Mouse (Mus musculus) embryonic stem cell, embryonic (primary cell): ENCODE measurements around the gene Rab6b.

ENCODE experiments used
- CTCF ChIA-PET, 4 experiments: fragments of 300-600 bp in 2 of 4; fragments of 350-600 bp in 2 of 4; sonication (Branson Sonifier 250); formaldehyde crosslinking; loops; one replicate each; lab custom pipeline; 2022; ENCODE audit warnings: inconsistent platforms in 2 of 4; lab: Charles Lee
- POLR2A ChIA-PET, 4 experiments: fragments of 300-600 bp in 2 of 4; fragments of 350-600 bp in 2 of 4; sonication (Branson Sonifier 250); formaldehyde crosslinking; loops; one replicate each; lab custom pipeline; 2022; ENCODE audit warnings: antibody characterized with exemption in 4 of 4, inconsistent platforms in 1 of 4; lab: Charles Lee

Rab6b gene

DNA sequence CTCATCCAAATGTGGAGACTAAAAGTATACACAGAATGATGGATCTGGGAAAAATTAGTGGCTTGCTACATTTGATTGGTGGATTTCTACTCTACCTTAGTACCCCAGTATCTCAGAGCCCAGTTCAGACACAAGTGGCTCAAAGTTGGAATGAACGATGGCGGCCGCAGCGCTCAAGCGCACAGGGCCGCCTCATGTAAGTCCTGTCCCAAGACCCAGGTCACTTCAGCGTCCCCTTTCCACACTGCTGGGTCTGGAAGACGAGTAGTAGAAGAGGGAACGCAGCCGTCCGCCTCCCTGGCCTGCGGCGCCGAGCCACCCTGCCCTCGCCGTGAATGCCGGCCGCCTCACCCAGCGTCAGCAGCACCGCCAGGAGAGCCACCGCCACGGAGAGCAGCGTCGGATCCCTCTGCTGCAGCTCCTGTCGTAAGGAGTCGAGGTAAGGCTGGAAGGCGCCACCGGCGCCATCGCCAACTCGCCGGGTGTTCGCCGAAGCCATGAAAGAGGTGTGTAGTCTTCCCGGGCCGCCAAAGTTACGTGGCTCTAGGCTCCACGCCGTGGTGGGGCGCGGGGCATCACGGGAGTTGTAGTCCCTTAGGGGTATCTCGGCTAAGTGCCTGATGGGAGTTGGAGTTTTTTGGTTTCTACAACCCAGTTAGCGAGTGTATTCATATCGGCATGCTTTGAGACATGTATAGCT lies 90.1 kb downstream of the Rab6b start, which contains the start of gene Srprb:
Gene Srprb (minus strand): TSS at position 577 of the 700 bp plus-strand sequence.
- CTCF ChIA-PET: no interaction called here

DNA sequence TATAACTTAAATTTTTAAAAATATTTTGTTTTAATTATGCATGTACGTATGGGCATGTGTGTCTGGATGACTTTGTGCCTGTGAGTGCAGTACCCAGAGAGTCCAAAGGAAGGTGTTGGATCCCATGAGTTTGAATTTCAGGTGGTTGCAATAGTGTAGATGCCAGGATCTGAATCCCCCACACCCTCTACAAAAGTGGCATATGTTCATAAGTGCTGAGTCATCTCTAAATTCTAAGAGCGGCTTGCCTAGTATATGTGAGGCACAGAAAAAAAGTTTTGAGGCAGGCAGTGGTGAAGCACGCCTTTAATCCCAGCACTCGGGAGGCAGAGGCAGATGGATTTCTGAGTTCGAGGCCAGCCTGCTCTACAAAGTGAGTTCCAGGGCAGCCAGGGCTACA lies 94.2 kb downstream of the Rab6b start:
- ChIA-PET POLR2A (no interaction called here), CTCF (interaction anchor here in 2 of 4 experiments (0.7 to 1.2 kb wide), 3 partner anchors 64 to 358 kb away, joined by 3 to 7 read pairs (median 6); no protein-coding TSS in a partner anchor)

More for the DNA sequence above, 90.1 kb downstream of the Rab6b start, which contains the start of gene Srprb:
- POLR2A ChIA-PET: interaction anchor here (0.5 to 3.2 kb wide), 12 partner anchors 9 to 253 kb away, joined by 3 to 17 read pairs (median 4); no protein-coding TSS in a partner anchor

DNA sequence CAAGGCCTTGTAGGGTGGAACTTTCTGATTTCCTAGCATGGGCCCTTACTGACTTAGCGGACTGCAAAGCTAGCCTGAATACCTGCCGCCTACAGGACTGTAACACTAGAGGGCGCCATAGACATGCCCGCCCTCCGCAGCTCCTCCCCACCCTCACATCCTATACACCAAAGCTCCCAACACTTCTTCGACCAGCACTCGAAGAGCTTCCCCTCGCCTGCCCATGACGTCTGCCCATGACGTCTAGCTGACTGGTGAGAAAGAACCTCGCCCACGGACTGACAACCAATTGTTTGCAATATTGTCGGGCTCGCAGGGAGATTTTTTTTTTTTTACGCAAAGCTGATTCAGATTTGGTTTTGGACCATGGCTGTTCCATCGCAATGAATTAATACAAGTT lies 96.3 kb downstream of the Rab6b start:
- POLR2A ChIA-PET: interaction anchor here in 3 of 4 experiments (0.6 to 1.5 kb wide), 16 partner anchors 9 to 516 kb away, joined by 3 to 7 read pairs (median 4); partner anchors contain the start of genes 1300017J02Rik (in 3 of the 3) and Topbp1 (in 3 of the 3)
- CTCF ChIA-PET: interaction anchor here (0.5 to 1.7 kb wide), 62 partner anchors 8 to 1339 kb away, joined by 3 to 23 read pairs (median 4); partner anchors contain the start of genes 1300017J02Rik (in 4 of the 4), Topbp1 (in 4 of the 4), Trf (in 2 of the 4) and Gm20425 (in 1 of the 4)

DNA sequence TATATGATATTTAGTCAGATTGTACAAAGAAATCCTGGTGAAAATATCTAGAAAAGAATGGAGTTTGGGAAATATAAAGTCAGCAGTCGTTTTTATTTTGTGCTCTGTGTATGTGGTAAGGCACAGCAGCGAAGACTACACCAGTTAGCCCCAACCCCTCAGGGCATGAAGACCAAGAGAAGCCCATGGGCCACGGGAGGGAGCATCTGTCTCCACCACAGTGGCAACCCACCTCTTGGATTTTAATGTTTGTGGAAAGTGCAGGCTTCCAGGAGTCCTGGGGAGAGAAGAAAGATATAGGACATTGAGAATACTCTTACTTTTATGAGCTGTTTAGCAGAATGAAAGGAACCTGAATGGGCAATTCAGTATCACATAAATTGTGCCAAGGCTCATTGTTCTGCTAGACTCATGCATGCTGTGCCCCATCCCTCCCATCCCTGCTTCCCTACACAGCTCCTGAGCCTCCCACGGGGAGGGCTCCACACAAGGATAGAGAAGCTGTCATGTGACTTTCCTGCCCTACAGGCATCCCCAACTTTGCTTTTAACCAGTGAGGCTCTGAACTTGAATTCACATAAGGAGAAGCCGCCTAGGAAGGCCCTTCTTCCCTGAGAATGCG lies 97.3 kb downstream of the Rab6b start:
- CTCF ChIA-PET: interaction anchor here (0.5 to 1.4 kb wide), 5 partner anchors 60 to 234 kb away, joined by 3 to 6 read pairs (median 4); no protein-coding TSS in a partner anchor
- POLR2A ChIA-PET: interaction anchor here in 2 of 4 experiments (1.5 kb wide), 2 partner anchors 96 kb away, joined by 5 to 6 read pairs; partner anchors contain the start of genes 1300017J02Rik (in 2 of the 2) and Topbp1 (in 2 of the 2)

DNA sequence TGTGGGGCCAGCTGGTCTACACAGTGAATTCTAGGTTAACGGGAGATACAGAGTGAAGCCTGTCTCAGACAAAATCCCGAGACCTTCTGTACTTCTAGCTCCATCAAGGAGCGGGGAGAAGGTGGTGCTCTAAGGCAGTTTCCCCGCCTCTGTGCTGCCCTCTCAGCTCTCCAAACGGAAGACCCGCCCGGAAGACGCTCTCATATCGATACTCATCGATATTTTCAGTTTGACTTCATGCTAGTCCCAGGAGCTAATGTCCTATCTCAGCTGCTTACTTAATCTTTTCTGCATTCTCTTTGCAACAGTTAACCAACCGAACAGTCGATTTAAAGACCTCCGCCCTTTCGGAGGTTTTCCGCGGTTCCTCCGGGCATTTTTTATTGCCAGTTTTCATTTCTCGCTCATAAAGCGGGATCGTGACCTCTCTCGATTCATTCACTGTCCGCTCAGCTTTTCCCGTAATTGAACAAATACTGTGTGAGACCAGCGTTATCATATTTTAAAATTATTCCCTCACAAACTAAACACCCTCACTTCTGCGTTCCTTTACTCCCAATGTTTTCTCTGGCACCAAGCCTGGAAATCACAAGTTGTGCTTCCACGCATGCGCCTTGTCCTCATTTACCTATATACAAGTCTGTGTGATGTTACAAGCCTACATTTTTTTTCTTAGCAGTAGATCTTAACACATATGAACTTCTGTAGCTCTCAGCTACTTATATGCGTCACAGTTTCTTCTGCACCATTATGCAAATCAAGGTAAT lies 101.2 kb downstream of the Rab6b start:
- ChIA-PET CTCF (no interaction called here), POLR2A (interaction anchor here in 3 of 4 experiments (0.6 to 1.3 kb wide), 4 partner anchors 48 to 90 kb away, joined by 3 to 5 read pairs (median 3); no protein-coding TSS in a partner anchor)

DNA sequence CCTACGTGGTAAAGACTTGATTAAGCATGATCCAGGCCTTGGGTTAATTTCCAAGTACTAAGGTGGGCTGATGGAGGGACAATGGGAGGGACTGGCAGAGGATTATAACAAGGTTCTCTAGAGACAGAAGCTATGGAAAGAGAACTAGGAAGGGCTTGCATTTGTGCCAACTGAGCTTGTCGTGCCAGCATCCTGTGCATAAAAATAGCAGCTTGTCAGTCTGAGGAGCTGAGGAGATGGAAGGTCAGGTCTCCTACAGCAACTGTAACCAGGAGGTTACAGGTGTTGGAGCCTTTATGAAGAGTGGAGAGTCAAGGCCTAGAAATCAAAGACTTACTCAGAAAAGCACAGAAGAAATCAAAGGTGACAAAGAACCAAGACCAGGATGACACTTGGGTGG lies 102.0 kb downstream of the Rab6b start:
- ChIA-PET CTCF (no interaction called here), POLR2A (interaction anchor here in 2 of 4 experiments (0.6 to 1.3 kb wide), 2 partner anchors 73 to 89 kb away, joined by 3 read pairs; no protein-coding TSS in a partner anchor)

DNA sequence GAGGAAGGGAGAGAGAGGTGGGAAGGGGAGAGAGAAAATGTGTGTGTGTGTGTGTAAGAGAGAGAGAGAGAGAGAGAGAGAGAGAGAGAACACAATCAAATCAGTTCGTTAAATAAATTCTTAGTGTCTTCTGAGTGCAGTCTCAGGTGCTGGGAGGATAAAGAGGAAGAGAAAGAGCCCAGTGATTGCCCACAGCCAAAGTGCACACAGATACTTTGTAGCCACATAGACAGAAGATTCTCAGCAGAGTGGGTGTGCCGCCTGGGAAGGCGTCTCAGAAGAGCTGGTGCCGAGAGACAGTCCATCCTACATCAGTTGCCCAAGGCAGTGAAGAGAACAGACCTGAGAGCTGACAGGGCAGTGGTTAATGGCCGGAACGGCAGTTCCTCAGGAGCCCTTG lies 102.7 kb downstream of the Rab6b start:
- CTCF ChIA-PET: interaction anchor here in 1 of 4 experiments (0.6 kb wide), 1 partner anchor 112 kb away, joined by 3 read pairs; no protein-coding TSS in a partner anchor
- POLR2A ChIA-PET: interaction anchor here in 1 of 4 experiments (0.6 kb wide), 1 partner anchor 74 kb away, joined by 3 read pairs; no protein-coding TSS in a partner anchor

DNA sequence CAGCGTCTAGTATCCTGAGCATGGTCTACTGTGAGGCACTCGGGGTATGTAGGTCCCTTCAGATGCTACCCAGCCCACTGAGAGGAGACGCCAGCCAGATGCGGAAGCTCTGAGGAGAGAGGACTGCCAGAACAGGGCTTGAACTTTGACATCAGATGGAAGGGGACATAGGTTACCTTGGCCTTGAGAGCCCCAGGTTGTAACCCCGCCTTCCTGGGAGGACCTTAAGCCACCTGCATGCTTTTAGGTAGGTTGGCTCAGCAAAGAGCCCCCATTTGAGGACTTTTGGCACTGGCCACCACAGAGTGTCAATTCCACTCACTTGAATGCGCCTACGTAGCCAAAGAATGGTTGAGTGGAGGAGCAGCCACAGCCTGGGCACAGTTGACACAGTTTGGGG lies 113.1 kb downstream of the Rab6b start:
- ChIA-PET POLR2A (no interaction called here), CTCF (interaction anchor here in 2 of 4 experiments (1.5 to 2.6 kb wide), 3 partner anchors 17 to 78 kb away, joined by 6 to 18 read pairs (median 8); no protein-coding TSS in a partner anchor)

DNA sequence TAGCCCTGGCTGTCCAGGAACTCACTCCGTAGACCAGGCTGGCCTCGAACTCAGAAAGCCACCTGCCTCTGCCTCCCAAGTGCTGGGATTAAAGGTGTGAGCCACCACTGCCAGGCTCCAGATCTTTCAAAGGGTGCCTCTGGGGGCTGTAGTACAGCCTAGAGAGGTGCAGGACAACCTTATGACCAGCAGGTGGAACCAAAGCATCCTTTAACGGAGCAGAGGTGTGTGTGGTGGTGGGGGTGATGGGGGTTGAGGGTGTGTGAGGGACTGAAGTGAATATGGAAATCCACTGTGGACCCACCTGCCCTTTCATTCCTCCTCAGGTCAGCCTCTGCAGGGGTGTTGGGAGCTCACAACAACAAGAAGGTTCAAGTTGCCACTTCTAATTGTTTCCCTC lies 113.9 kb downstream of the Rab6b start:
- POLR2A ChIA-PET: interaction anchor here in 3 of 4 experiments (0.6 to 1.2 kb wide), 6 partner anchors 14 to 351 kb away, joined by 3 to 6 read pairs (median 4); partner anchors contain the start of genes 1300017J02Rik (in 1 of the 3) and Topbp1 (in 1 of the 3)

DNA sequence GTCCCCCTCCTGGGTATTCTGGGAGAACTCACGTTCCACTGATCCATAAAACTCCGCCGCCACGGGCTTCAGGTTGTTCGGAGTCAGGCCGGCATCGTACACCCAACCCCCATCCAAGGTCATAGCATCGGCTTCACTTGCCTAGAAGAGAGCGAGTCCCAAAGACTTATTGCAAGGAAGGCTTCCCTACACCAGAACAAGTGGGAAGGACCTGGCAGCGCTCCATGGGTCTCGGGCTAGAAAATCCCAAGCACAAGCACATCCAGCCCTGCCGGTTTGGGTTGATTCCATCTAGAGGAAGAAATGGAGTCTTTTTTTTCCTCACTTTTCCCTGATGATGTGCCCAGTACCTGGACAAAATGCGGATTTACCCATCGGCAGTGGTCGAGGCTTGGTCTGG lies 115.2 kb downstream of the Rab6b start:
- POLR2A ChIA-PET: interaction anchor here in 1 of 4 experiments (3.0 kb wide), 1 partner anchor 78 kb away, joined by 14 read pairs; the partner anchor contains the start of genes 1300017J02Rik and Topbp1
- CTCF ChIA-PET: interaction anchor here in 2 of 4 experiments (0.7 to 2.6 kb wide), 4 partner anchors 19 to 76 kb away, joined by 3 to 15 read pairs (median 6); no protein-coding TSS in a partner anchor

More for the DNA sequence above, 113.9 kb downstream of the Rab6b start:
- CTCF ChIA-PET: interaction anchor here (0.6 to 2.6 kb wide), 10 partner anchors 18 to 271 kb away, joined by 3 to 18 read pairs (median 4); partner anchors contain the start of genes 1300017J02Rik (in 1 of the 4) and Topbp1 (in 1 of the 4)

DNA sequence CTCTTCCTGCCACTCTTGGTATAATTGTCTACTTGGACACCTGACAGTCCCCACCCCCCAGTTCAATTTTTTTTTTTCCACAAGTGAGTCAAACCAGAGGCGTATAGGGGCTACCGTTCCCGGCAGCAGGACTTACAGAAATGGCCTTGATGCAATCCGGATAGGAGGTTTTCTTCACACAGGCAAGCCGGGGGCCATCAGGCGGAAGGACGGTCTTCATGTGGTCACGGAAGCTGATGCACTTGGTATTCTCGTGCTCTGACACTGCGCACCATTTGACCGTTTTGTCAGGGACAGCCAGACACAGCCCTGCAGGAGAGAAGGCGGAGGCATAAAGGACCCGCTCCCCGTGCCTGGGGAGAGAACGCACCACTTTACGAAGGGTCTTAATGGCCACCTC lies 116.2 kb downstream of the Rab6b start:
- POLR2A ChIA-PET: interaction anchor here in 3 of 4 experiments (0.6 to 3.0 kb wide), 4 partner anchors 36 to 491 kb away, joined by 4 to 14 read pairs (median 7); partner anchors contain the start of genes 1300017J02Rik (in 2 of the 3) and Topbp1 (in 2 of the 3)
- CTCF ChIA-PET: interaction anchor here (0.6 to 3.5 kb wide), 6 partner anchors 20 to 368 kb away, joined by 3 to 20 read pairs (median 5); no protein-coding TSS in a partner anchor

DNA sequence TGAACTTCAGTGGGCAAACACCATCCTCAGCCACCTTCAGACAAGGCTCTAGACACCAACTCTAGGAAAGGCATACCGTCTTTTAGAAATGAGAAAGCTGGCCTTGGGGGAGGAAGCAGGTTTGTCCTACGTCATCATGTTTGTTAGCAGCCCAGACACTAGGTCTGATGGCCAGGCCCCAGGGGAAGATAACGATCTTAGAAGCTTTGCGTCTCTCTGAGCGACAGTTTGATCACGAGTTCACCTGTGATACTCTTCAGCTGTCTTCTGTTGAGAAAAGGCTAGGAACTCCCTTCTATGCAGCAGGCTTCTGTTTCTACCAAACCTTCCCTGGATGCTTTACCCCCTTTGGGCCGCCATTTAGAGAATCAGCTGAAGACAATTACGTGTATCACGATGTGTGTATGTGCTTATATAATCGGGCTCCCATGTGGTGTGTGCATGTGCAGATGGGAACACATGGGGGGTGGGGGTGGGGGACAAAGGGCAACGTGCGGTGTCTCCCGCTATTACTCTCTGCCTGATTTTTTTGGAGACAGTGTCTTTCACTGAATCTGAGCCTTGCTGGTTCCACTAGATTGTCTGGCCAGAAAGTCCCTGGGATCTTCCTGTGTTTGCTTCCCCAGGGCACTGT lies 116.9 kb downstream of the Rab6b start:
- ChIA-PET POLR2A (interaction anchor here (0.6 to 3.0 kb wide), 13 partner anchors 10 to 1417 kb away, joined by 3 to 14 read pairs (median 4); partner anchors contain the start of genes 1300017J02Rik (in 3 of the 4) and Topbp1 (in 3 of the 4)), CTCF (interaction anchor here (0.6 to 3.5 kb wide), 5 partner anchors 21 to 368 kb away, joined by 3 to 20 read pairs (median 5); no protein-coding TSS in a partner anchor)

DNA sequence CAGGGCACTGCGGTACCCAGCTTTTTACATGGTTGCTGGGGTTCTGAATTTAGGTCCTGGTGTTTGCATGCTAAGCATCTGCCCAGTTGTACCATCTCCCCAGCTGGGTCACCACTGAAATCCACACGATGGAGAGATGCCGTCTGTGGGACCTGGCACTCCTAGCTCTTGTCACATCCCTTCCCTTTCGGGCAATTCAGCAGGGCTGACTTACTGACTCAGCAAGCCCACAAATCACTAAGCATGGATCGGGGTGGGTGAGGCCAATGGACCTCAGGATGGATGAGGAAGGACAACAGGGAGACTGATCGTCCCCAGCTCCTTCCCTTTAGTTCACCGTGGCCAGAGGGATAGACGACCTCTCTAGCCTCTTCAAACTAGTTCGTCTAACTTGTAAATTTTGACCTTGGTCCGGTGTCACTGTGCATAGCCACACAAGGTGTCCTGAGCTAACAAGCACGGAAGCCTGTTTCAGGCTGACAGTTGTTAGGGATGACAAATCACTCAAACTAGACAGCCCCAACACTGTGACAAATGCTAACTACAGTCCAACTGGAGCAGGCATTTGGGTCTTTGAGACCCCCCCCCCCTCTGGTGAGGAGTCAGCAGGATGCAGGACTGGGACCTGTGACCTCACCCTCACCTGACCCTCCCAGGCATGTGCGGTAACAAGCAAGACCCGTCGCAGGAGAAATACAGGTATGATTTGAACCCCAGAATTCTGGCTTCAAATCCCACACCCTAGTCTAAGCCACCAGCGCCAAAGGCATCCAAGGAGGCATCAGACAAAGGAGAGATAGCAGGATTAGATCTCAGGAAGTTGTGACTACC lies 117.7 kb downstream of the Rab6b start:
- POLR2A ChIA-PET: interaction anchor here (0.6 to 3.0 kb wide), 11 partner anchors 10 to 1416 kb away, joined by 3 to 14 read pairs (median 3); partner anchors contain the start of genes 1300017J02Rik (in 3 of the 4) and Topbp1 (in 3 of the 4)
- CTCF ChIA-PET: interaction anchor here in 3 of 4 experiments (1.2 to 3.5 kb wide), 4 partner anchors 21 to 137 kb away, joined by 5 to 20 read pairs (median 8); no protein-coding TSS in a partner anchor

DNA sequence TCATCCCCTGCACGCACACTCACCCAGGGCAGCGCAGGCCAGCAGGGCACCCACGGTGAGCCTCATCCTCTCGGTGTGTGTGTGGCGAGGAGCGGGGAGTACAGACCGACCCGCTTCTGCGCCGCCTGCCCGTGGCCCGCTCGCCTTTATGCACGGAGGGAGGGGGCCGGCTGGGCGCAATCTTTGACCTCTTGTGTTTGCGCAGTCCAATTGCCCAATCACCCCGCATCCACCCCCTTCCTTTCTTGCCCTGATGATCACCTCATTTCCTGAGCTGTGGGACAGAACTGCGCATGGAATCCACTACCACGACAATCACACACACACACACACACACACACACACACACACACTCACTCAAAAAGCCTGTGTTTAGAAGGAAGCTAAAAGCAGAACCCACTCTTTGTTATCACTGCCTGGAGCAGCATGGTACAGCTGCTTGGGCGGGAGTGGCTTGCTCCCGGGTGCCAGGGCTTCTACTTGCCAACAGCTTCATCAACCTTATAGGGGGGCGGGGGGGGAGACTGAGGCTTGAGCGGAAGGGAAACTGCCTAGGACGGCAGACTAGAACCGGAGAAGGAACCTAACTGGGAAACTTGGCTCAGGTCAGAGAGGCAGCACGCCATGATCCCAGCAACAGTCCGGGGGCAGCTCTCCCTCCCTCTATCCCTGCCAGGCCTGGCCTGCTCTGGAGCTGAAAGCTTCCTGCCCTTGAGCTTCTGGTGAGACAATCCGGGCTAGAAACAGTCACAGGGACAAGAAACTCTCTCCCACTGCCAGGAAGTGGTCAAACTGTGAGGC lies 118.8 kb downstream of the Rab6b start, which contains the start of the genes Gm20425 and Trf:
Gene Gm20425 (minus strand): TSS at position 157 of the 801 bp plus-strand sequence.
Gene Trf (minus strand): TSS at position 294 of the 801 bp plus-strand sequence.
- ChIA-PET CTCF (interaction anchor here in 3 of 4 experiments (0.6 to 3.5 kb wide), 7 partner anchors 23 to 587 kb away, joined by 3 to 20 read pairs (median 4); no protein-coding TSS in a partner anchor), POLR2A (interaction anchor here in 3 of 4 experiments (0.5 to 2.5 kb wide), 15 partner anchors 8 to 822 kb away, joined by 3 to 14 read pairs (median 3); partner anchors contain the start of genes 1300017J02Rik (in 3 of the 3) and Topbp1 (in 3 of the 3))
